Mouse (Mus musculus) MEL (cell line): Measurements from ENCODE around the gene AC124108.1. TPM values are rescaled to one million over a fixed set of nuclear protein-coding genes. Genes with fewer than 3 reads are reported as not detected.

ENCODE experiments used
- DNase-seq: peaks from one replicate; pipeline ENCODE4 v3.0.0; 2011; ENCODE audit warnings: low read depth, low spot score
- H3K27ac ChIP-seq: 2 replicates; pipeline ENCODE4 v1.5.1; 2012; ENCODE audit warnings: low read depth, mild to moderate bottlenecking, control low read depth, low read length, moderate library complexity; ENCODE audit not compliant: control insufficient read depth
- H3K27me3 ChIP-seq, 2 experiments: fragments of 150-350 bp in 1 of 2; sonication (generic) in 1 of 2; 2 replicates each; pipeline ENCODE4 v1.6.1; 2012; ENCODE audit warnings: low read length in 2 of 2, mild to moderate bottlenecking in 2 of 2, improper control_type of control experiment in 1 of 2, moderate library complexity in 1 of 2; ENCODE audit not compliant: insufficient read depth in 2 of 2, control insufficient read depth in 1 of 2
- H3K36me3 ChIP-seq, 2 experiments: 2 replicates each; pipeline ENCODE4 v1.6.1; 2012 to 2014; ENCODE audit warnings: low read length in 2 of 2, improper control_type of control experiment in 1 of 2, inconsistent platforms in 1 of 2, mild to moderate bottlenecking in 1 of 2; ENCODE audit not compliant: insufficient read depth in 2 of 2, control insufficient read depth in 1 of 2
- H3K4me1 ChIP-seq, 2 experiments: fragments of 150-350 bp in 1 of 2; sonication (generic) in 1 of 2; 2 replicates each; pipeline ENCODE4 v1.6.1; 2012; ENCODE audit warnings: low read length in 2 of 2, improper control_type of control experiment in 1 of 2, mild to moderate bottlenecking in 1 of 2; ENCODE audit not compliant: insufficient read depth in 2 of 2, control insufficient read depth in 1 of 2
- H3K4me3 ChIP-seq, 2 experiments: fragments of 150-350 bp in 1 of 2; sonication (generic) in 1 of 2; 2 replicates each; pipeline ENCODE4 v1.5.1; 2012; ENCODE audit warnings: low read depth in 2 of 2, low read length in 2 of 2, mild to moderate bottlenecking in 2 of 2, moderate library complexity in 2 of 2, control low read depth in 1 of 2, improper control_type of control experiment in 1 of 2; ENCODE audit not compliant: control insufficient read depth in 1 of 2, insufficient read depth in 1 of 2
- H3K79me2 ChIP-seq: 2 replicates; pipeline ENCODE4 v1.6.1; 2012; ENCODE audit warnings: mild to moderate bottlenecking, low read length, moderate library complexity; ENCODE audit not compliant: control insufficient read depth, poor library complexity, insufficient read depth
- H3K9ac ChIP-seq: 2 replicates; pipeline ENCODE4 v1.6.1; 2012; ENCODE audit warnings: low read depth, mild to moderate bottlenecking, control low read depth, low read length, moderate library complexity; ENCODE audit not compliant: control insufficient read depth, poor library complexity, severe bottlenecking
- H3K9me3 ChIP-seq: fragments of 150-350 bp; sonication (generic); replicated peaks from 2 replicates; pipeline ENCODE4 v1.6.1; 2012; ENCODE audit warnings: mild to moderate bottlenecking, low read length, improper control_type of control experiment, moderate library complexity; ENCODE audit not compliant: insufficient read depth
- CHD1 ChIP-seq: IDR thresholded peaks from 2 replicates; pipeline ENCODE4 v1.6.1; 2012; ENCODE audit warnings: low read depth, mild to moderate bottlenecking, inconsistent platforms, low read length, improper control_type of control experiment
- CHD2 ChIP-seq: IDR thresholded peaks from 2 replicates; pipeline ENCODE4 v1.6.1; 2011; ENCODE audit warnings: low read length, improper control_type of control experiment
- ELF1 ChIP-seq: IDR thresholded peaks from 2 replicates; pipeline ENCODE4 v1.6.1; 2014; ENCODE audit warnings: low read depth, mild to moderate bottlenecking, inconsistent platforms, low read length, improper control_type of control experiment, moderate library complexity
- HCFC1 ChIP-seq: IDR thresholded peaks from 2 replicates; pipeline ENCODE4 v1.6.1; 2012; ENCODE audit warnings: low read depth, mild to moderate bottlenecking, inconsistent platforms, low read length, improper control_type of control experiment, moderate library complexity
- MAFK ChIP-seq: IDR thresholded peaks from 2 replicates; pipeline ENCODE4 v1.6.1; 2011; ENCODE audit warnings: low read depth, mild to moderate bottlenecking, low read length, improper control_type of control experiment, borderline replicate concordance
- MXI1 ChIP-seq: IDR thresholded peaks from 2 replicates; pipeline ENCODE4 v1.6.1; 2011; ENCODE audit warnings: mild to moderate bottlenecking, low read depth, low read length, improper control_type of control experiment
- NRF1 ChIP-seq: IDR thresholded peaks from 2 replicates; pipeline ENCODE4 v1.6.1; 2014; ENCODE audit warnings: low read depth, mild to moderate bottlenecking, inconsistent platforms, low read length, improper control_type of control experiment, moderate library complexity; ENCODE audit not compliant: poor library complexity, insufficient read depth, severe bottlenecking
- POLR2A ChIP-seq, 2 experiments: IDR thresholded peaks; 2 replicates each; pipeline ENCODE4 v1.6.1; 2011 to 2012; ENCODE audit warnings: low read length in 2 of 2, mild to moderate bottlenecking in 2 of 2, control low read depth in 1 of 2, improper control_type of control experiment in 1 of 2, low read depth in 1 of 2, moderate library complexity in 1 of 2; ENCODE audit not compliant: control insufficient read depth in 1 of 2, insufficient read depth in 1 of 2, poor library complexity in 1 of 2
- POLR2AphosphoS2 ChIP-seq: IDR thresholded peaks from 2 replicates; pipeline ENCODE4 v1.6.1; 2011; ENCODE audit warnings: low read length, improper control_type of control experiment
- POLR2AphosphoS5 ChIP-seq: IDR thresholded peaks from 2 replicates; pipeline ENCODE4 v1.6.1; 2012; ENCODE audit warnings: low read depth, borderline replicate concordance, mild to moderate bottlenecking, inconsistent platforms, low read length, moderate library complexity, mixed read lengths
- RAD21 ChIP-seq: IDR thresholded peaks from 2 replicates; pipeline ENCODE4 v1.6.1; 2011; ENCODE audit warnings: mild to moderate bottlenecking, low read depth, low read length, improper control_type of control experiment
- RCOR1 ChIP-seq: IDR thresholded peaks from 2 replicates; pipeline ENCODE4 v1.6.1; 2012; ENCODE audit warnings: low read depth, mild to moderate bottlenecking, inconsistent platforms, low read length, improper control_type of control experiment
- UBTF ChIP-seq: IDR thresholded peaks from 2 replicates; pipeline ENCODE4 v1.6.1; 2012; ENCODE audit warnings: low read depth, mild to moderate bottlenecking, inconsistent platforms, low read length, improper control_type of control experiment, moderate library complexity, borderline replicate concordance; ENCODE audit not compliant: insufficient read depth
- USF2 ChIP-seq, 2 experiments: IDR thresholded peaks; 2 replicates each; pipeline ENCODE4 v1.6.1; 2011 to 2012; ENCODE audit warnings: improper control_type of control experiment in 2 of 2, low read length in 2 of 2, borderline replicate concordance in 1 of 2, inconsistent platforms in 1 of 2, low read depth in 1 of 2, mild to moderate bottlenecking in 1 of 2; ENCODE audit not compliant: insufficient read depth in 1 of 2
- ZC3H11A ChIP-seq: IDR thresholded peaks from 2 replicates; pipeline ENCODE4 v1.6.1; 2012; ENCODE audit warnings: low read depth, mild to moderate bottlenecking, inconsistent platforms, low read length, improper control_type of control experiment
- ZKSCAN1 ChIP-seq: IDR thresholded peaks from 2 replicates; pipeline ENCODE4 v1.6.1; 2012; ENCODE audit warnings: low read depth, mild to moderate bottlenecking, inconsistent platforms, low read length, improper control_type of control experiment, moderate library complexity
- polyA plus RNA-seq, 2 experiments: library from polyadenylated mRNA; stranded (reverse) in 1 of 2; unstranded in 1 of 2; fragments of >175 nt in 1 of 2; fragments of >200 nt in 1 of 2; gene quantifications; 2 replicates each; pipeline versions ENCODE4 v1.2.1 to v1.2.4; 2012; ENCODE audit warnings: low replicate concordance in 2 of 2, low read depth in 1 of 2; ENCODE audit not compliant: insufficient read length in 2 of 2, insufficient read depth in 1 of 2, missing spikeins in 1 of 2
- total RNA-seq: library from RNA; depleted of rRNA; stranded (reverse); fragments of 300-350 nt; gene quantifications from 2 replicates; pipeline ENCODE4 v1.2.3, GENCODE M21; 2012

The AC124108.1 gene
- total and polyA plus RNA-seq, 3 experiments: not detected

- H3K9me3 ChIP-seq: no peaks in the 10 kb centered on the region
- H3K4me3 ChIP-seq: no peak overlapping the region
- H3K27ac ChIP-seq: no peak overlapping the region
- no peak for TF ChIP-seq ZKSCAN1
- TF ChIP-seq, all 39 proteins: peak for 0
- no peaks in the 10 kb centered on the region for H3K36me3 ChIP-seq
- H3K9ac ChIP-seq: no peak overlapping the region
- DNase-seq: no peak
- H3K79me2 ChIP-seq: no peaks in the 10 kb centered on the region
- H3K4me1 ChIP-seq: no peaks in the 10 kb centered on the region
- peaks cover 6 to 7% of the 10 kb centered on the region in 2 experiments for H3K27me3 ChIP-seq
Observed at GRCm38 (mm10) chr1:132216276-132216675, 25.0 kb downstream of the AC124108.1 start.

GRCm38 (mm10) chr1:132221627-132222026 is 30.4 kb downstream of the AC124108.1 start:
- H3K27ac ChIP-seq: no peak overlapping the region
- no peaks in the 10 kb centered on the region for H3K36me3 ChIP-seq
- no peaks in the 10 kb centered on the region for H3K9me3 ChIP-seq
- no peak for DNase-seq
- TF ChIP-seq USF2 (IDR thresholded peaks at IDR 0.05; ENCODE audit: borderline replicate concordance in 1 of 2, insufficient read depth in 1 of 2, low read depth in 1 of 2, low read length in 2 of 2) (no peak), NRF1 (no peak), CHD1 (no peak), MXI1 (no peak), RAD21 (no peak), POLR2A (IDR thresholded peaks at IDR 0.05; ENCODE audit: control insufficient read depth in 1 of 2, insufficient read depth in 1 of 2, low read depth in 1 of 2, low read length in 2 of 2, poor library complexity in 1 of 2) (no peak), POLR2AphosphoS5 (no peak), HCFC1 (no peak), CHD2 (no peak), POLR2AphosphoS2 (no peak)
- H3K9ac ChIP-seq: no peak overlapping the region
- no peaks in the 10 kb centered on the region for H3K79me2 ChIP-seq
- no peaks in the 10 kb centered on the region for H3K4me1 ChIP-seq
- H3K4me3 ChIP-seq: no peak overlapping the region
- H3K27me3 ChIP-seq: peaks cover 2 to 3% of the 10 kb centered on the region in 2 experiments; a peak in 3 of 4 replicates

GRCm38 (mm10) chr1:132222166-132222565 is 30.9 kb downstream of the AC124108.1 start:
- DNase-seq: no peak
- no peak overlapping the region for H3K4me3 ChIP-seq
- no peaks in the 10 kb centered on the region for H3K36me3 ChIP-seq
- no peaks in the 10 kb centered on the region for H3K9me3 ChIP-seq
- TF ChIP-seq ELF1 (no peak), MAFK (no peak), CHD1 (no peak), ZC3H11A (no peak), RCOR1 (no peak), USF2 (IDR thresholded peaks at IDR 0.05; ENCODE audit: borderline replicate concordance in 1 of 2, insufficient read depth in 1 of 2, low read depth in 1 of 2, low read length in 2 of 2) (no peak), UBTF (no peak), MXI1 (no peak)
- peaks cover 1 to 3% of the 10 kb centered on the region in 2 experiments; a peak in 3 of 4 replicates for H3K27me3 ChIP-seq
- H3K79me2 ChIP-seq: no peaks in the 10 kb centered on the region
- no peak overlapping the region for H3K27ac ChIP-seq
- H3K9ac ChIP-seq: no peak overlapping the region
- no peaks in the 10 kb centered on the region for H3K4me1 ChIP-seq
